Mouse (Mus musculus) CH12.LX (cell line): Measurements from ENCODE around the gene Rasl10b. TPM values are rescaled to one million over a fixed set of nuclear protein-coding genes. Genes with fewer than 3 reads are reported as not detected.

Experiments used
- DNase-seq: peaks from one replicate; pipeline ENCODE4 v3.0.0-alpha.2; 2013; ENCODE audit errors: extremely low read depth
- H3K27ac ChIP-seq: 2 replicates; pipeline ENCODE4 v1.5.1; 2012; ENCODE audit warnings: low read depth, mild to moderate bottlenecking, control low read depth, moderate library complexity; ENCODE audit not compliant: insufficient read depth
- H3K27me3 ChIP-seq: replicated peaks from 2 replicates; pipeline ENCODE3; 2012; ENCODE audit warnings: inconsistent platforms
- H3K36me3 ChIP-seq, 2 experiments: replicated peaks in 1 of 2; 2 replicates each; pipeline versions ENCODE3 to v1.6.1; 2012; ENCODE audit warnings: inconsistent platforms in 1 of 2, low read length in 1 of 2, mild to moderate bottlenecking in 1 of 2, mixed read lengths in 1 of 2, moderate library complexity in 1 of 2; ENCODE audit not compliant: control insufficient read depth in 1 of 2, insufficient read depth in 1 of 2
- H3K4me1 ChIP-seq, 2 experiments: 2 replicates each; pipeline ENCODE4 v1.6.1; 2012; ENCODE audit warnings: inconsistent platforms in 1 of 2, moderate library complexity in 1 of 2; ENCODE audit not compliant: insufficient read depth in 2 of 2, control insufficient read depth in 1 of 2
- H3K4me2 ChIP-seq: 2 replicates; pipeline ENCODE4 v1.6.1; 2012; ENCODE audit warnings: low read depth, mild to moderate bottlenecking, control low read depth; ENCODE audit not compliant: poor library complexity, insufficient read depth, severe bottlenecking
- H3K4me3 ChIP-seq, 3 experiments: fragments of 150-350 bp in 1 of 3; sonication (generic) in 1 of 3; replicated peaks in 1 of 3; 2 replicates each; pipeline versions ENCODE3 to v1.5.1; 2011 to 2012; ENCODE audit warnings: low read depth in 2 of 3, low read length in 2 of 3, mild to moderate bottlenecking in 2 of 3, moderate library complexity in 2 of 3, control low read depth in 1 of 3, improper control_type of control experiment in 1 of 3, inconsistent platforms in 1 of 3, mixed read lengths in 1 of 3; ENCODE audit not compliant: poor library complexity in 1 of 3
- H3K79me2 ChIP-seq: replicated peaks from 2 replicates; pipeline ENCODE4 v1.6.1; 2012; ENCODE audit warnings: mild to moderate bottlenecking, moderate library complexity; ENCODE audit not compliant: control insufficient read depth, poor library complexity, insufficient read depth, severe bottlenecking; ENCODE audit errors: extremely low read depth
- H3K9ac ChIP-seq: 2 replicates; pipeline ENCODE4 v1.6.1; 2012; ENCODE audit warnings: low read depth, mild to moderate bottlenecking, control low read depth, moderate library complexity; ENCODE audit not compliant: insufficient read depth
- H3K9me3 ChIP-seq: replicated peaks from 2 replicates; pipeline ENCODE3; 2012; ENCODE audit warnings: low read length, inconsistent platforms, mixed read lengths
- BHLHE40 ChIP-seq: IDR thresholded peaks from 2 replicates; pipeline ENCODE4 v1.6.1; 2011; ENCODE audit warnings: mild to moderate bottlenecking, low read depth, low read length, improper control_type of control experiment
- CHD2 ChIP-seq: IDR thresholded peaks from 2 replicates; pipeline ENCODE4 v1.6.1; 2011; ENCODE audit warnings: low read length, improper control_type of control experiment
- CTCF ChIP-seq, 2 experiments: IDR thresholded peaks in 1 of 2; conservative IDR thresholded peaks in 1 of 2; 2 replicates each; pipeline ENCODE4 v1.5.1; 2011 to 2012; ENCODE audit warnings: low read depth in 2 of 2, low read length in 2 of 2, improper control_type of control experiment in 1 of 2, inconsistent platforms in 1 of 2, mild to moderate bottlenecking in 1 of 2, moderate library complexity in 1 of 2
- ELF1 ChIP-seq: IDR thresholded peaks from 2 replicates; pipeline ENCODE4 v1.6.1; 2014; ENCODE audit warnings: low read depth, mild to moderate bottlenecking, inconsistent platforms, low read length, improper control_type of control experiment
- EP300 ChIP-seq: IDR thresholded peaks from 2 replicates; pipeline ENCODE4 v1.6.1; 2011; ENCODE audit warnings: low read length, improper control_type of control experiment
- HCFC1 ChIP-seq: IDR thresholded peaks from 2 replicates; pipeline ENCODE4 v1.6.1; 2012; ENCODE audit warnings: low read depth, mild to moderate bottlenecking, inconsistent platforms, low read length, improper control_type of control experiment
- KAT2A ChIP-seq: IDR thresholded peaks from 2 replicates; pipeline ENCODE4 v1.6.1; 2012; ENCODE audit warnings: low read length, improper control_type of control experiment, inconsistent platforms; ENCODE audit not compliant: insufficient replicate concordance
- MAZ ChIP-seq: IDR thresholded peaks from 2 replicates; pipeline ENCODE4 v1.6.1; 2012; ENCODE audit warnings: low read depth, mild to moderate bottlenecking, inconsistent platforms, low read length, improper control_type of control experiment, moderate library complexity
- MEF2A ChIP-seq: IDR thresholded peaks from 2 replicates; pipeline ENCODE4 v1.6.1; 2014; ENCODE audit warnings: low read depth, mild to moderate bottlenecking, inconsistent platforms, low read length, improper control_type of control experiment, borderline replicate concordance
- MXI1 ChIP-seq: IDR thresholded peaks from 2 replicates; pipeline ENCODE4 v1.6.1; 2011; ENCODE audit warnings: mild to moderate bottlenecking, low read depth, low read length, improper control_type of control experiment
- MYC ChIP-seq: IDR thresholded peaks from 2 replicates; pipeline ENCODE4 v1.6.1; 2011; ENCODE audit warnings: low read depth, mild to moderate bottlenecking, improper control_type of control experiment, low read length
- NRF1 ChIP-seq: IDR thresholded peaks from 2 replicates; pipeline ENCODE4 v1.6.1; 2014; ENCODE audit warnings: low read depth, mild to moderate bottlenecking, inconsistent platforms, low read length, improper control_type of control experiment, moderate library complexity
- PAX5 ChIP-seq: IDR thresholded peaks from 2 replicates; pipeline ENCODE4 v1.6.1; 2012; ENCODE audit warnings: low read length, inconsistent platforms, mixed read lengths
- POLR2A ChIP-seq: IDR thresholded peaks from 2 replicates; pipeline ENCODE4 v1.6.1; 2011; ENCODE audit warnings: low read depth, mild to moderate bottlenecking, improper control_type of control experiment, low read length
- POLR2AphosphoS2 ChIP-seq: IDR thresholded peaks from 2 replicates; pipeline ENCODE4 v1.6.1; 2011; ENCODE audit warnings: low read depth, low read length, improper control_type of control experiment
- RAD21 ChIP-seq: IDR thresholded peaks from 2 replicates; pipeline ENCODE4 v1.6.1; 2011; ENCODE audit warnings: low read depth, mild to moderate bottlenecking, low read length, improper control_type of control experiment, moderate library complexity
- UBTF ChIP-seq: IDR thresholded peaks from 2 replicates; pipeline ENCODE4 v1.6.1; 2012; ENCODE audit warnings: low read depth, mild to moderate bottlenecking, inconsistent platforms, low read length, improper control_type of control experiment, moderate library complexity
- USF1 ChIP-seq: IDR thresholded peaks from 2 replicates; pipeline ENCODE4 v1.6.1; 2014; ENCODE audit warnings: low read depth, mild to moderate bottlenecking, inconsistent platforms, low read length, improper control_type of control experiment
- USF2 ChIP-seq: conservative IDR thresholded peaks from 2 replicates; pipeline ENCODE4 v1.6.1; 2011; ENCODE audit warnings: low read depth, low read length, improper control_type of control experiment
- ZKSCAN1 ChIP-seq: IDR thresholded peaks from 2 replicates; pipeline ENCODE4 v1.6.1; 2012; ENCODE audit warnings: low read depth, inconsistent platforms, low read length, improper control_type of control experiment, borderline replicate concordance
- dilution Hi-C: fragments of 300-500 bp; cut with MboI; formaldehyde crosslinking; loops from 2 replicates; pipeline ENCODE4 v1.14.3; 2020; ENCODE audit warnings: low sequenced_read_pairs; ENCODE audit not compliant: extremely low pct_unique_long_range_greater_than_20kb, extremely low pct_ligation_motif_present
- in situ Hi-C: fragments of 300-500 bp; cut with MboI; formaldehyde crosslinking; loops from 3 replicates; pipeline ENCODE4 v1.14.3; 2019; ENCODE audit warnings: low sequenced_read_pairs, low pct_ligation_motif_present, low pct_unique_long_range_greater_than_20kb, mixed read lengths
- polyA plus RNA-seq: library from polyadenylated mRNA; unstranded; fragments of >175 nt; gene quantifications from 2 replicates; pipeline ENCODE4 v1.2.1, GENCODE M21; 2012; ENCODE audit warnings: low read depth; ENCODE audit not compliant: insufficient read length
- total RNA-seq, 2 experiments: library from RNA; depleted of rRNA; stranded (reverse); fragments of 300-350 nt in 1 of 2; fragments of >200 nt in 1 of 2; gene quantifications; 2 replicates each; pipeline ENCODE4 v1.2.3; 2012 to 2014

Gene Rasl10b
- total and polyA plus RNA-seq, 3 experiments: 0.42 TPM; not detected in 2

GRCm38 (mm10) chr11:83455608-83456007 lies 46.7 kb downstream of the Rasl10b start:
- H3K9ac ChIP-seq: no peak overlapping the region
- H3K4me3 ChIP-seq: no peak overlapping the region
- H3K27me3 ChIP-seq: peaks cover 48% of the 10 kb centered on the region
- in situ Hi-C loops: no loop called here
- no peak overlapping the region for H3K4me2 ChIP-seq
- peaks cover 13 to 16% of the 10 kb centered on the region in 2 experiments for H3K4me1 ChIP-seq
- no peak overlapping the region for H3K27ac ChIP-seq
- H3K79me2 ChIP-seq: no peaks in the 10 kb centered on the region
- no peaks in the 10 kb centered on the region for H3K36me3 ChIP-seq
- no peak for DNase-seq
- no peaks in the 10 kb centered on the region for H3K9me3 ChIP-seq
- TF ChIP-seq NRF1 (0 out of 2 replicates have a peak, but pooled peaks have one; percentile 2), UBTF (no peak)
- dilution Hi-C loops: no loop called here

GRCm38 (mm10) chr11:83457257-83457656 lies 48.3 kb downstream of the Rasl10b start:
- Histone ChIP-seq H3K4me1 (peaks cover 13 to 23% of the 10 kb centered on the region in 2 experiments), H3K79me2 (no peaks in the 10 kb centered on the region), H3K9me3 (no peaks in the 10 kb centered on the region), H3K9ac (no peak overlapping the region), H3K4me2 (peak overlapping the region; percentile 57), H3K27ac (no peak overlapping the region), H3K36me3 (no peaks in the 10 kb centered on the region), H3K4me3 (no peak overlapping the region), H3K27me3 (peaks cover 52% of the 10 kb centered on the region)
- no peak for DNase-seq
- TF ChIP-seq MAZ: peak; percentile 89
- no peak for TF ChIP-seq RAD21
- in situ Hi-C loops: no loop called here
- dilution Hi-C loops: no loop called here

GRCm38 (mm10) chr11:83457912-83458601 lies 49.1 kb downstream of the Rasl10b start:
- Histone ChIP-seq H3K4me2 (peak overlapping the region; percentile 57), H3K27me3 (peaks cover 53% of the 10 kb centered on the region), H3K9me3 (no peaks in the 10 kb centered on the region), H3K4me3 (no peak overlapping the region), H3K9ac (no peak overlapping the region)
- TF ChIP-seq USF1: no peak
- no peak for TF ChIP-seq HCFC1
- no peak for TF ChIP-seq POLR2AphosphoS2
- no peak for TF ChIP-seq MXI1
- TF ChIP-seq CHD2: no peak
- TF ChIP-seq BHLHE40: no peak
- no peak for TF ChIP-seq UBTF
- TF ChIP-seq PAX5: no peak
- no peak for TF ChIP-seq CTCF (conservative IDR thresholded peaks at IDR 0.05 in 1 of 2, IDR thresholded peaks at IDR 0.05 in 1 of 2; ENCODE audit: low read depth in 2 of 2, low read length in 2 of 2)
- TF ChIP-seq USF2: no peak
- no peak for TF ChIP-seq ZKSCAN1
- peak; percentile 52 for TF ChIP-seq EP300
- no peak for TF ChIP-seq MEF2A
- TF ChIP-seq KAT2A: no peak
- no peak for TF ChIP-seq MYC
- 0 out of 2 replicates have a peak, but pooled peaks have one; percentile 32 for TF ChIP-seq MAZ
- TF ChIP-seq ELF1: no peak
- TF ChIP-seq POLR2A: no peak
- TF ChIP-seq, all 38 proteins: peak for 2
- in situ Hi-C loops (no loop called here), dilution Hi-C loops (no loop called here)
- no peak for DNase-seq
- H3K4me1 ChIP-seq: peaks cover 13 to 31% of the 10 kb centered on the region in 2 experiments
- no peak overlapping the region for H3K27ac ChIP-seq
- no peaks in the 10 kb centered on the region for H3K36me3 ChIP-seq
- H3K79me2 ChIP-seq: no peaks in the 10 kb centered on the region
